18 mouse cellular contexts compared by ENCODE assay signal in genomic region chr2:5746529-5746928, GRCm38 (mm10). TPM values are rescaled to one million over a fixed set of nuclear protein-coding genes. Genes with fewer than 3 reads are reported as not detected.
DNase-seq lines count a peak whose midpoint lies in the region; ATAC-seq and TF ChIP-seq lines count a peak whose summit lies in the region.
"Had no signal": no experiment of that assay in that cellular context is flagged by ENCODE, and none has a peak within 500 bp of the region (broad histone marks: within the 10 kb centered on the region; RNA-seq: fewer than 3 reads in every experiment).

No protein-coding gene starts in this region.

- peak; percentile 82 for ATAC-seq in kidney, embryonic 14.5 days (ENCODE audit: low FRiP score, low TSS enrichment)
- no peak; the same call in 1 of the 2 replicates for ATAC-seq in intestine, embryonic 14.5 days (replicated peaks; ENCODE audit: low FRiP score, low TSS enrichment, low read depth)
- ATAC-seq in kidney, embryonic 16.5 days (ENCODE audit: low FRiP score, low TSS enrichment), result peak; percentile 88
- ATAC-seq in forebrain, postnatal 0 days, result no peak
- ATAC-seq: hindbrain, postnatal 0 days; midbrain, embryonic 15.5 days had no signal

- no peaks in the 10 kb centered on the region for H3K36me3 ChIP-seq in kidney, embryonic 14.5 days (ENCODE audit: control insufficient read depth, insufficient read depth, low read length)
- no peaks in the 10 kb centered on the region for H3K36me3 ChIP-seq in intestine, embryonic 14.5 days (ENCODE audit: control insufficient read depth, insufficient read depth, low read length)
- no peaks in the 10 kb centered on the region for H3K36me3 ChIP-seq in kidney, embryonic 16.5 days (ENCODE audit: insufficient read depth, low read length)
- H3K36me3 ChIP-seq in forebrain, postnatal 0 days (ENCODE audit: insufficient read depth), result no peaks in the 10 kb centered on the region
- H3K36me3 ChIP-seq: G1E; midbrain, embryonic 15.5 days; neural tube, embryonic 12.5 days had no signal

- no peak for DNase-seq in kidney, adult 11 months
- DNase-seq in intestine, embryonic 14.5 days (ENCODE audit: low spot score), result peak; percentile 61
- peak; percentile 25 for DNase-seq in lung, postnatal 10 days
- no peak for DNase-seq in retina, postnatal 1 day
- no peak for DNase-seq in ovary, postnatal 14 days (ENCODE audit: low spot score)
- DNase-seq in forebrain, postnatal 0 days, result no peak
- DNase-seq: adrenal gland, postnatal 25 days; cerebellum, postnatal 25 days; heart, adult 2 months; heart, postnatal 36 days; left cerebral cortex, postnatal 4 days; thymus, adult 18-20 months had no signal

- H3K4me2 ChIP-seq in kidney, embryonic 14.5 days (replicated peaks; ENCODE audit: low read depth, low read length), result peak overlapping the region; percentile 35
- peak overlapping the region; percentile 45 for H3K4me2 ChIP-seq in intestine, embryonic 14.5 days (ENCODE audit: low read length)
- H3K4me2 ChIP-seq in kidney, embryonic 16.5 days (replicated peaks; ENCODE audit: low read depth, low read length), result peak overlapping the region; percentile 46
- H3K4me2 ChIP-seq in forebrain, postnatal 0 days (ENCODE audit: low read depth), result no peak overlapping the region
- H3K4me2 ChIP-seq: midbrain, embryonic 15.5 days; neural tube, embryonic 12.5 days had no signal

- H3K4me3 ChIP-seq in kidney, embryonic 14.5 days (ENCODE audit: low read length), result peak overlapping the region; percentile 18; the same call in 1 of the 2 replicates
- H3K4me3 ChIP-seq in intestine, embryonic 14.5 days (ENCODE audit: low read depth, low read length), result peak overlapping the region; percentile 6; the same call in 1 of the 2 replicates
- peak overlapping the region; percentile 6 for H3K4me3 ChIP-seq in kidney, embryonic 16.5 days (ENCODE audit: low read length)
- no peak overlapping the region for H3K4me3 ChIP-seq in forebrain, postnatal 0 days (ENCODE audit: low read depth, low read length)
- H3K4me3 ChIP-seq: heart, adult 2 months; midbrain, embryonic 15.5 days; neural tube, embryonic 12.5 days had no signal

- WGBS in kidney, embryonic 14.5 days, result 22% methylated on average over 12 of the region's 12 CpGs
- WGBS in intestine, embryonic 14.5 days, result 46% methylated on average over 12 of the region's 12 CpGs
- 27% methylated on average over 12 of the region's 12 CpGs for WGBS in kidney, embryonic 16.5 days
- 84% methylated on average over 12 of the region's 12 CpGs for WGBS in forebrain, postnatal 0 days

- no peaks in the 10 kb centered on the region for H3K9me3 ChIP-seq in kidney, embryonic 14.5 days (ENCODE audit: control insufficient read depth, low read length)
- no peaks in the 10 kb centered on the region for H3K9me3 ChIP-seq in intestine, embryonic 14.5 days (ENCODE audit: control insufficient read depth, low read length)
- H3K9me3 ChIP-seq in kidney, embryonic 16.5 days (ENCODE audit: low read length), result peaks cover 3% of the 10 kb centered on the region; the same call in 1 of the 2 replicates
- H3K9me3 ChIP-seq in forebrain, postnatal 0 days (ENCODE audit: low read length), result no peaks in the 10 kb centered on the region
- H3K9me3 ChIP-seq: G1E; midbrain, embryonic 15.5 days; neural tube, embryonic 12.5 days had no signal

- no peaks in the 10 kb centered on the region for H3K27me3 ChIP-seq in kidney, embryonic 14.5 days (ENCODE audit: control insufficient read depth, insufficient read depth, low read length)
- no peaks in the 10 kb centered on the region for H3K27me3 ChIP-seq in intestine, embryonic 14.5 days (replicated peaks; ENCODE audit: control insufficient read depth, insufficient read depth, low read length)
- H3K27me3 ChIP-seq in kidney, embryonic 16.5 days (ENCODE audit: insufficient read depth, low read length), result no peaks in the 10 kb centered on the region
- no peaks in the 10 kb centered on the region for H3K27me3 ChIP-seq in forebrain, postnatal 0 days (ENCODE audit: insufficient read depth, low read length)
- H3K27me3 ChIP-seq: midbrain, embryonic 15.5 days; neural tube, embryonic 12.5 days had no signal

- no peak overlapping the region for H3K27ac ChIP-seq in kidney, embryonic 14.5 days (ENCODE audit: low read depth, low read length)
- H3K27ac ChIP-seq in intestine, embryonic 14.5 days (ENCODE audit: low read depth), result peak overlapping the region; percentile 23; the same call in 1 of the 2 replicates
- H3K27ac ChIP-seq in kidney, embryonic 16.5 days (ENCODE audit: low read length), result no peak overlapping the region
- H3K27ac ChIP-seq in forebrain, postnatal 0 days (ENCODE audit: low read depth, low read length), result no peak overlapping the region
- H3K27ac ChIP-seq: heart, adult 2 months; hindbrain, postnatal 0 days; midbrain, embryonic 15.5 days; neural tube, embryonic 12.5 days had no signal

- H3K4me1 ChIP-seq in kidney, embryonic 14.5 days (ENCODE audit: control insufficient read depth, insufficient read depth, low read length), result peaks cover 9% of the 10 kb centered on the region; the same call in 1 of the 2 replicates
- H3K4me1 ChIP-seq in intestine, embryonic 14.5 days (replicated peaks; ENCODE audit: control insufficient read depth, insufficient read depth, low read length), result no peaks in the 10 kb centered on the region
- peaks cover 14% of the 10 kb centered on the region for H3K4me1 ChIP-seq in kidney, embryonic 16.5 days (ENCODE audit: insufficient read depth, low read length)
- H3K4me1 ChIP-seq in forebrain, postnatal 0 days (ENCODE audit: insufficient read depth), result no peaks in the 10 kb centered on the region
- H3K4me1 ChIP-seq: midbrain, embryonic 15.5 days; neural tube, embryonic 12.5 days had no signal

- TF ChIP-seq CTCF in forebrain, postnatal 0 days (IDR thresholded peaks at IDR 0.05; ENCODE audit: low read depth), result no peak

- no peak overlapping the region for H3K9ac ChIP-seq in kidney, embryonic 14.5 days (ENCODE audit: low read depth, low read length)
- H3K9ac ChIP-seq in intestine, embryonic 14.5 days (ENCODE audit: low read length), result no peak overlapping the region
- no peak overlapping the region for H3K9ac ChIP-seq in kidney, embryonic 16.5 days (replicated peaks; ENCODE audit: low read length)
- no peak overlapping the region for H3K9ac ChIP-seq in forebrain, postnatal 0 days
- H3K9ac ChIP-seq: midbrain, embryonic 15.5 days; neural tube, embryonic 12.5 days had no signal

RNA-seq across cellular contexts. Expression of gene Camk1d, which starts 32.2 kb away (rescaled TPM):
- 1.3 and 2.4 TPM in 2 replicates for polyA plus RNA-seq in kidney, embryonic 14.5 days (2014; fragmentation: Nextera tagmentation; extraction: Ambion mirVana)
- polyA plus RNA-seq in intestine, embryonic 14.5 days (2014; fragmentation: Nextera tagmentation; extraction: Ambion mirVana), result 20.7 and 21.1 TPM in 2 replicates
- 1.5 and 1.7 TPM in 2 replicates for polyA plus RNA-seq in kidney, embryonic 16.5 days (2015; fragmentation: Nextera tagmentation; extraction: Ambion mirVana)
- 22.5 and 29.0 TPM in 2 replicates for total RNA-seq in forebrain, postnatal 0 days (2014; rRNA removed)
- 7.4 and 10.5 TPM in 2 replicates for polyA plus RNA-seq in forebrain, postnatal 0 days (2015; fragmentation: Nextera tagmentation; extraction: Ambion mirVana)

Comparison
In these comparisons a context has a peak if more than half of its experiments do, and no peak if none do; other contexts are left out.
1. ATAC-seq: peak in kidney, embryonic 14.5 days (single experiment) and kidney, embryonic 16.5 days (single experiment); none in intestine, embryonic 14.5 days (single experiment) and forebrain, postnatal 0 days (single experiment).
2. DNase-seq: peak in intestine, embryonic 14.5 days (single experiment) and lung, postnatal 10 days (single experiment); none in kidney, adult 11 months (single experiment), retina, postnatal 1 day (single experiment), ovary, postnatal 14 days (single experiment) and forebrain, postnatal 0 days (single experiment).